Mouse (Mus musculus) kidney, embryonic 16.5 days (tissue): ENCODE measurements at regions not wholly inside any gene's neighbourhood (a gene's known extent, or its start where the extent isn't known, plus 50 kb on each side); places are given as distances from the start of the nearest gene placed in this dataset.
"Not testable (repeated sequence)": the region's sequence is repeated elsewhere in the genome, so short reads cannot be mapped to it uniquely, and the experiment has no call there.

ENCODE experiments used
- ATAC-seq: fragments of 200-750 bp; cut with Nextera tagmentation; 2 replicates; pipeline ENCODE4 v1.8.0; 2017; ENCODE audit warnings: moderate TSS enrichment; ENCODE audit not compliant: low FRiP score, low TSS enrichment
- H3K27ac ChIP-seq: fragments of 300-500 bp; sonication (generic); 2 replicates; pipeline ENCODE4 v1.5.1; 2014; ENCODE audit warnings: low read length
- H3K27me3 ChIP-seq: fragments of 300-500 bp; sonication (generic); 2 replicates; pipeline ENCODE4 v1.6.1; 2014; ENCODE audit warnings: low read length, control low read depth, mixed read lengths; ENCODE audit not compliant: insufficient read depth
- H3K36me3 ChIP-seq: fragments of 300-500 bp; sonication (generic); 2 replicates; pipeline ENCODE4 v1.6.1; 2014; ENCODE audit warnings: low read length, control low read depth, mixed read lengths; ENCODE audit not compliant: insufficient read depth
- H3K4me1 ChIP-seq: fragments of 300-500 bp; sonication (generic); 2 replicates; pipeline ENCODE4 v1.6.1; 2014; ENCODE audit warnings: low read length, control low read depth, mixed read lengths; ENCODE audit not compliant: insufficient read depth
- H3K4me2 ChIP-seq: fragments of 300-500 bp; sonication (generic); replicated peaks from 2 replicates; pipeline ENCODE4 v1.6.1; 2014; ENCODE audit warnings: low read depth, low read length
- H3K4me3 ChIP-seq: fragments of 300-500 bp; sonication (generic); 2 replicates; pipeline ENCODE4 v1.5.1; 2014; ENCODE audit warnings: mild to moderate bottlenecking, low read length
- H3K9ac ChIP-seq: fragments of 300-500 bp; sonication (generic); replicated peaks from 2 replicates; pipeline ENCODE4 v1.6.1; 2014; ENCODE audit warnings: low read length
- H3K9me3 ChIP-seq: fragments of 300-500 bp; sonication (generic); 2 replicates; pipeline ENCODE4 v1.6.1; 2016; ENCODE audit warnings: low read length, control low read depth
- WGBS: fragments of 180-500 bp; shearing (Covaris S2); extraction: QIAGEN DNeasy Blood & Tissue Kit; methylation state at CpG from one replicate; pipeline ENCODE4 v1.1.7; 2014; 5-methylcytosine and 5-hydroxymethylcytosine counted together

DNA sequence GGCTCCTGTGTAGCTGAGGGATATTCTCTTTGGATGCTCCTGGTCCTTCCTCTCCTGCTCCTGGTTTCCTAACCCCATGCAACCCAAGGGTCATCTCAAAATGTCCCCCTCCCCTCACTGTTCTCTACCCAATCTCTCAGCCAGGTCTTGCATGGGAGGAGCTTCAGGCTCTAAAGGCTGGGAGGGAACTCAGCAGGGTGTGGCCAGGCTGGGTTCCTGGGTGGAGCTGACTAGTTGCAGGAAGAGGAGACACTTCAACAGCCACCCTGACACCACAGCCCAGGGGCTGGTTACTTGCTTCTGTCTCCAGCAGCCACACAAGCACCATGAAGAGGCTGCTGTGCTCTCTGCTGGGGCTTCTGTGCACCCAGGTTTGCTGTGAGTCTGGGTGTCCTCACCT is 446.9 kb upstream of the Olfr1507 start:
- H3K27me3 ChIP-seq, H3K4me2 ChIP-seq, H3K36me3 ChIP-seq, H3K27ac ChIP-seq, H3K4me1 ChIP-seq, ATAC-seq, H3K4me3 ChIP-seq, H3K9me3 ChIP-seq, H3K9ac ChIP-seq: not testable (repeated sequence)

DNA sequence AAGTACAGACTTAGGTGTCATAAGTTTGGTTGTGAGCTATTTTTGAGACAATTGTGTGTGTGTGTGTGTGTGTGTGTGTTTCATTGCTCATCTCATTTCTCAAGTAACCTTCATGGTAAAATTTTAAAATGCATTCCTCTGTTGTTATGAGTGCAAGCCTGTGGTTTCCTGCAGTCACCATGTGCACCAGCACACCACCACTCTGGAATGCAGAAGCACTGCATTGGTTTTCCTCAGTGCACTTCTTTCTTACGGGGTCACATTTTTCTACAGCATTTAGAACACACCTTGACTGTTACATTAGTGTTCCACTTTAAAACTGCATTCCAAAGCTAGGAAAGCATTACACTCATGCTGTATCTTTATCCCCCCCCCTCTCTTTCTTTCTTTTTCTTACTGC is 446.2 kb upstream of the Olfr1507 start:
- H3K36me3 ChIP-seq = not testable (repeated sequence)
- WGBS = no CpG with 5 or more reads among the region's 1 CpGs

DNA sequence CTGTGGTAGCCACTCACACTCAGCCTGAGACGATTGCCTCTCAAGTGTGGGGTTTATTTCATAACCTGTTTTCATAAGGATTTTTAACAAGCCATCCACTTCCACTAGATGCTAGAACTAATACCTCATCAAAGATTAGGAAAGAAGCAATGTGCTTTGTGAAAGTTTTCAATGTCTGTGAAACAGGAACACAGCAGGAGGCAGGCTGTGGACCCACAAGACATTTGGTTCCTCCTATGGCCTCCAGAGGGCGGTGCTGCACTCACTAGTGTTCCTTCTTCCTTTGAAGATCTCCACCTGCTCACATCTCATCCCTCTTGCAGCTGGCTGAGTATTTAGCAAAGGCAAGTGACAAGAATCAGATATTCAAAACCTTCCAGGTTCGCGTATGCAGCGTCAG is 424.6 kb upstream of the Olfr1507 start:
- WGBS = no CpG with 5 or more reads among the region's 5 CpGs
- H3K9ac ChIP-seq = not testable (repeated sequence)

More for the DNA sequence above, 446.2 kb upstream of the Olfr1507 start:
- not testable (repeated sequence) for H3K27me3 ChIP-seq, H3K4me1 ChIP-seq, H3K27ac ChIP-seq, H3K4me2 ChIP-seq, H3K4me3 ChIP-seq, H3K9ac ChIP-seq, H3K9me3 ChIP-seq, ATAC-seq

DNA sequence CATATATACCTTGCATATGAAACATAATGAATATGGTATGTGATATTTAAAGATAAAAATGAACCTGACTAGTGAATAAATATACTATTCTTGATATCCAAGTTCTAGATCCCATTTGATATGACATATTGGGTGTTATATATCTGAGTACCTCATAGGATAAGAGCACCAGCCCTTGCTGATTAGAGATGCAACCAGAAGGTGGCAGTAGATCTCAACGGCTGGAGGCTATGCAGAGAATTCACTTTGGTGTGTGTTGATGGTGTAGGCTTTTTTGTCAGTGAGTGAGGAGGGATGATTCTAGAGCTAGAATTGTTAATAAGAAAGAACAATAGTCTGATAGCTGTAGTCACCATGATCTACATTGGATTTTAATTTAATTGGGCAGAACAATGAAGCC is 418.3 kb upstream of the Olfr1507 start:
- H3K36me3 ChIP-seq, H3K9ac ChIP-seq, H3K4me1 ChIP-seq, H3K27ac ChIP-seq, H3K27me3 ChIP-seq, H3K4me3 ChIP-seq, H3K9me3 ChIP-seq, H3K4me2 ChIP-seq, ATAC-seq: not testable (repeated sequence)
- no CpG with 5 or more reads among the region's 1 CpGs for WGBS

More for the DNA sequence above, 424.6 kb upstream of the Olfr1507 start:
- H3K27ac ChIP-seq, H3K4me3 ChIP-seq, H3K36me3 ChIP-seq, H3K4me1 ChIP-seq, H3K27me3 ChIP-seq, ATAC-seq, H3K9me3 ChIP-seq, H3K4me2 ChIP-seq: not testable (repeated sequence)

DNA sequence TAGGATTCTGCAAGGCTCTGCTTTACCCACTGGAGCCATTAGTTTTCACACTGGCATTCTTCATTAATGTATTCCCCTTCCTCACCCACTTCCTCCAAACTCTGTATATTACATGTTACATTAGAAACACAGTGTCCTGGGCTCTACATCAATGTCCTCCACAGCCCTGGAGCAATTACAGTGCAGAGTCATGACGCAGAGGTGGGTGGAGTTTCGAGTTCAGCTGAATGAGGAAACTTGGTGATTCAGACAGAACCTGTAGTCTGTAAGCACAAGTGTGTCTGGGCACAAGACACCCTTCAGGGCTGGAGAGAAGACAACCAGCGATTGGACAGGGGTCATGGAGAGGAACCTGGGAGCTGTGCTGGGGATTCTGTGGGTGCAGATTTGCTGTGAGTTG is 404.1 kb upstream of the Olfr1507 start:
- H3K9me3 ChIP-seq, ATAC-seq, H3K36me3 ChIP-seq, H3K4me2 ChIP-seq, H3K4me3 ChIP-seq, H3K4me1 ChIP-seq, H3K27ac ChIP-seq, H3K27me3 ChIP-seq, H3K9ac ChIP-seq: not testable (repeated sequence)
- WGBS = no CpG with 5 or more reads among the region's 3 CpGs

DNA sequence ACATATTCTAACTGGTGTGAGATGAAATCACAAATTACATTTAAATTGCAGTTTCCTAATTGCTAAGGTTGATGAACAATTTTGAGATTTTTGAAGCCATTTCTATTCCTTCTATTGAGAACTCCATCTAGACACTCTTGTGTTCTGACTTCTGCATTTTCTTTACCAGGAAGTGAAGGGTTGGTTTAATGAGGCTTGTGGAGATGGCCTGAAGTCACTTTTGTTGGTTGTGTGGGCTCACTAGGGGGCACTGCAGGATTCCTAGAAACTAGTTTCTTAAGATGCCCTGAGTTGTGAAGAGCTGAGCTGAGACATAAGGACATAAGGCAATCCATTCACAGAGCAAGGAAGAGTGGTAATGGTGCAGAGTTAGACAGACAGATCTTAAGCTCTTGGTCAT is 402.8 kb upstream of the Olfr1507 start:
- H3K27ac ChIP-seq, H3K9me3 ChIP-seq, H3K4me1 ChIP-seq, ATAC-seq, H3K27me3 ChIP-seq, H3K36me3 ChIP-seq, H3K4me3 ChIP-seq, H3K9ac ChIP-seq, H3K4me2 ChIP-seq: not testable (repeated sequence)

DNA sequence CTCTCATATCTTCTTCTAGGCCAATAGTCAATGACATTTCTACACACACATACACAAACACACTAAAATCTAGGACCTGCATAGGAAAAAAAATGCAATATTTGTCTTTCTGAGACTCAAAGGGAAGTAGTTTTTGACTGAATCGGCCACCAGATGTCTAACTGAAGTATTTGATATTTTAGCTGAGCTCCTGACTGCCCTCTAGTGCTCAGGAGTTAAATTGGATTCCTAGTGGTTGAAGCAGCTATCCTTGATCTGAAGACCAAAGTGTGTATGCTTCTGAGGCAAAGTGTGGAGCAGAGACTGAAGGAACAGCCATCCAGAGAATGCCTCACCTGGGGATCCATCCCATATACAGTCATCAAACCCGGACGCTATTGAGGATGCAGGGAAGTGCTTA is 384.4 kb upstream of the Olfr1507 start:
- not testable (repeated sequence) for H3K27me3 ChIP-seq, H3K4me3 ChIP-seq, H3K9ac ChIP-seq, H3K27ac ChIP-seq, H3K4me1 ChIP-seq, H3K9me3 ChIP-seq, H3K36me3 ChIP-seq, H3K4me2 ChIP-seq, ATAC-seq
- WGBS = no CpG with 5 or more reads among the region's 3 CpGs

DNA sequence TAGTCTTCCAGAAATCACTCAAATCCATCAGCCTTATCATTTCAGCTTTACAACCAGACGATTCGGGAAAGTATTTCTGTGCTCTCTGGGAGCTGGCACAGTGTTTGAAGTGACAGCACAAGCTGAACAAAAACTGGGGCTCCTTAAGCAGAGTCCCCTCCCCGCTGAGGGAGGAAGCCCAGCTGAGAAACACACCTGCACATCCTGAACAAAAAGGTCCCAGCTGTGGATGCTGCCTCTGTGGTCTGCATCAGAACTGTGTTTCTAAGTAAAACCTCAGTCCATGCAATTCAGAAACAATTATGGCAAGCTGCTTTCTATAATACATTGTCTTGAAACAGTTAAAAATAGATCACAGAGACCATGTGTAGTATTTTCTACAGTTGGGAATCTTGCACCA is 368.3 kb upstream of the Olfr1507 start:
- not testable (repeated sequence) for ATAC-seq, H3K9ac ChIP-seq, H3K4me1 ChIP-seq, H3K27me3 ChIP-seq, H3K4me3 ChIP-seq, H3K27ac ChIP-seq, H3K9me3 ChIP-seq, H3K4me2 ChIP-seq, H3K36me3 ChIP-seq
- WGBS = no CpG with 5 or more reads among the region's 3 CpGs

DNA sequence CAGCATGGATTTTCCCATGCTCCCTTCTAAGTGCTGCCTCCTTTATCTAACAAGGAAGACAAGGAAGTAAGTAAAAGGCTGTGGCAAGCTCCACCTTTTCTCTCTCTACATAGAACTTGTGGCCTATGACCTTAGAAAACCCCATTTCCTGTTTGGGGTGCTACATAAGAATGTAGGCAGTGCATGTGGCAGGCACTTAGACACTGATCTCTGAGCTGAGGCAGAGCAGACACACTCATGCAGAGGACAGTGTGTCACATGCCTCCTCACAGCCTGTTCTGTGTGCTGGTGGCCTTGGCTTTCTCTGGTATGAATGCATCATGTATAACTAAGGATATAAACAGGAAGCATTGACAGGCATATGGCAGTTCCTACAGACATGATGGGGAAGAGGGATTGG is 367.6 kb upstream of the Olfr1507 start:
- not testable (repeated sequence) for H3K27me3 ChIP-seq, H3K36me3 ChIP-seq, H3K9ac ChIP-seq, H3K4me3 ChIP-seq, H3K4me2 ChIP-seq, ATAC-seq, H3K4me1 ChIP-seq, H3K9me3 ChIP-seq, H3K27ac ChIP-seq

DNA sequence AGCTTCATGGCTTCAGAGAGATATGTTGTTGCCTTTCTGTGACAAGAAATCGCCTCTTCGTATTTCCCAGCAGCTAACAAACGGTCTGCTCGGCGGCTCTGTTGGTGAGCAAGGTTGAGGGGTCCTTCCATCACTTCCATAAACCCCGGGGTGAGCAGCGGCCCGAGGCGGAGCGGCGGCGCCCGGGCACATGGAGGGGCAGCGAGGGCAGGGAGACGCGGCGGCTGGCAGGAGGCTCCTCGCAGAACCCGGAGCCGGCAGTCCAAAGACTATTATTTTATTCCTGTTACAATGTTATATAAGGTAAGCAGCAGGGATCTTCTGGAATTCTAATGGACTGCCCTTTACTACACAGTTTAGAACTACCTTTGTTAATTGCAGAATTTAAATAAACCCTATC is 366.9 kb upstream of the Olfr1507 start:
- not testable (repeated sequence) for H3K4me2 ChIP-seq, H3K27ac ChIP-seq, H3K27me3 ChIP-seq, H3K4me3 ChIP-seq, H3K9me3 ChIP-seq, H3K9ac ChIP-seq, ATAC-seq, H3K36me3 ChIP-seq, H3K4me1 ChIP-seq
- 88% methylated on average over 3 of the region's 20 CpGs for WGBS

DNA sequence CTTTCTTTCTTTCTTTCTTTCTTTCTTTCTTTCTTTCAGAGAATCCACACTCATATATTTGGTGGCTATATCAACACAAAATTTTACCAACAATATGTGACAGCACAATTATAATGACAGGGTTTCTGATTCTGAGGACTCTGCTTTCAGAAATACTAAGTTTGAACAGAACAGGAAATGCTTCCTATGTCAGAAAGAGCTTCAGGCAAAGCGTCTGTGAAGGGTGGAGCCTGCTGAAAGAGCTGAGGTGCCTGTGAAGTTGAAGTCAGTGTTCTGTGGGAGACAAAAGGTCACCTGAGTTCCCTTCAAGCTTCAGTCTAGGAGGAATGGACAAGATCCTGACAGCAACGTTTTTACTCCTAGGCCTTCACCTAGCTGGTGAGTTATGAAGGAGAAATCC is 359.8 kb upstream of the Olfr1507 start:
- not testable (repeated sequence) for H3K9me3 ChIP-seq, H3K27me3 ChIP-seq, H3K36me3 ChIP-seq, H3K27ac ChIP-seq, ATAC-seq, H3K4me2 ChIP-seq, H3K4me1 ChIP-seq, H3K4me3 ChIP-seq, H3K9ac ChIP-seq
- WGBS = no CpG with 5 or more reads among the region's 2 CpGs
